Mouse (Mus musculus): Measurements from ENCODE around the gene Calb2.
A peak's percentile ranks its signal among the peaks of the same experiment; 100 is the strongest.

The Calb2 gene

GRCm38 (mm10) chr8:110168046-110168445 lies at the start of gene Calb2:
Calb2 (minus strand) TSS chr8:110168210.
- peak; percentile 49 for DNase-seq (ENCODE audit: low spot score)

DNA sequence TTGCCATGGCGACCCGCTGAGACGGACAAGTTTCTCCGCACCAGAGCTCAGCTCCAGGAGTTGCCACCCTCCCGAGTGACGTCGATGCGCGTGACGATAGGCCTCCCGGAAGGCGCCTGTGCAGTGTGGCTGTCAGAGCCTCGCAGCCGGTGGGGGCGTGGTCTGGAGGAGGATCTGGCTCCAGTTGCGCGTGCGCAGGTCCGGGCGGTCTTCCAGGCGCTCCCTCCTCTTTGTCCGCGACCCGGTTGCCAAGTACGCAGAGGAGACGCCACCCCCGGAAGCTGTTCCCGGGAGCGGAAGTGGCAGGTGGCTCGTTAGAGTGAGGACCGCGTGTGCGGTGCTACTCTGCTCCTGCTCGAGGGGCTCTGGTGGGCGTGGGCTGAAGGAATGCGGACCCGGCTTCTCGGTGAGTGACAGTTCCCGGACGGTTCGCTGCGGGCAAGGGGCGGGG lies 49.7 kb upstream of the Calb2 start:
- peak; percentile 99 for DNase-seq (ENCODE audit: low spot score)

GRCm38 (mm10) chr8:110217198-110217597 lies 49.2 kb upstream of the Calb2 start:
- DNase-seq (ENCODE audit: low spot score): no peak

- no peak for DNase-seq (ENCODE audit: low spot score)
Measured at GRCm38 (mm10) chr8:110216253-110216652, 48.2 kb upstream of the Calb2 start.

DNA sequence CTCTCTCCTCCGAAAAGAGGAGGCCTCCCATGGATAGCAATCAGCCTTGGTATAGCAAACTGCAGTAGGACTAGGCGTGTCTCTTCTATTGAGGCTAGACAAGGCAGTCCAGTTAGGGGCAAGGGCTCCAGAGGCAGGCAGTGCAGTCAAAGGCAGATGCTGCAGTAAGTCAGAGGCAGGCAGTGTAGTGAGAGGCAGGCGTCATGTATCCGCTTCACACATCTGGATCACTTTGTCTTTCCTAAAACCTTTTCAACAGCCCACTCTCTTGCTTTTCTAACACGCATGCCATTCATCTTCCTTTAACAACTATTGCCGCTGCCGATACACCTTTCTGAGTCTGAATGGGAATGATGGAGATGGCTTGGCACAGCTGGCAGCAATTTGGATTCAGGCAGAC lies 47.4 kb upstream of the Calb2 start, which contains the start of gene Cmtr2:
TSS of gene Cmtr2 (plus strand) at position 301 of the 400 bp plus-strand sequence.
- DNase-seq (ENCODE audit: low spot score): no peak

DNA sequence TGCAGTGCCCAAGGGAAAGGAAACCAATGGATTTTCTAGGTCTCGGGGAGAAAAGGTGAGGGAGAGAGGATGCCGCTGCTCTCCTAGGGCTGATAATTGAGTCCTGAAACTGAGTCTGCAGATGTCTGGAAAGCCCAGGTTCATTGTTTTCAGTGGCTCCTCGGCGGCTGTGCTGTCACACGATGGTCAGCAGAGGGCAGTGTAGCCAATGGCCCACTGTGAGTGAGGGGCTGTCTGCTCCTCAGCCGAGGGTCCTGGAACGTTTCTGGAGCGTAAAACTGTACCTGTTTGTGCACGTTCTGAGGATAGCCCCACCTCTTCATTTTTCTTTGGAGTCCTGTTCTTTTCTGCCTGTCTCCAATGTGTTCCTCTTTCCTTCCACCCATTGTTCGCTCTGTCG lies 33.8 kb upstream of the Calb2 start:
- no peak for DNase-seq (ENCODE audit: low spot score)

DNA sequence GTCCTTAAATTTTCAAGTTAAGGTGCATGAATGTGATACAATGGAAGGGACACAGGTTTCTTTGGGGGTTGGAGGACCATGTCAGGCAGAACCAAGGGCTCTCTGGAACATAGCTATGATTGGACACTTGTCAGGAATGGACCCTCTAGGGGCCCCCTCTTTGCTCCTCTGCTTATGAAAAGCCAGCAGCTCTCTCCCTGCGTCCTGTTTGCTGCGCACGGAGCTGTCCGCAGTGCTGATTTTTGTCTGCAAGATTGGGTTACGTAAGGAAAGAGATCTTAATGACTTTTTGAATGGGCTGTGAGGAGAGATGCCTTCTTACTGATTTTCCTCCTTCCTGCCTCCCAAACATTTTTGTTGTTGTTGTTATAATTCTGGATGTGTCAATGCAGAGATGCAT lies 28.7 kb upstream of the Calb2 start:
- peak; percentile 31 for DNase-seq (ENCODE audit: low spot score)

GRCm38 (mm10) chr8:110188961-110189750 lies 21.1 kb upstream of the Calb2 start:
- no peak for DNase-seq (ENCODE audit: low spot score)

DNA sequence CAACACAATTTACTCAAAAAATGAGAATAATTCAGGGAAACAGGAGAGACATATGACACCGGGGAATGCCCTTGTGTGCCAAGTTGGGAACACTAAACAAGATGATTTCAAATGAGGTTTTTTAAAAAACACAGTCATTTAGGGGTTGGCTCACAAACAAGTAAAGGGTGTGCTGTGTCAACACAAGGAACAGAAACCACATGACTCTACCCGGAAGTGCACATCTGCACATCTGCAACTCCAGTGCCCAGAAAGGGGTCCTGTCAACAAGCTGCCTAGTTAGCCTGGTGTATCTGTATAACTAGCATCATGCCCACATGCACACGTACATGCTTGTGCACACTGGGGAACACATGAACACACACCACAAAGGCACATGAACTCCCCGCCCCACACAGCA lies 17.5 kb upstream of the Calb2 start:
- no peak for DNase-seq (ENCODE audit: low spot score)

DNA sequence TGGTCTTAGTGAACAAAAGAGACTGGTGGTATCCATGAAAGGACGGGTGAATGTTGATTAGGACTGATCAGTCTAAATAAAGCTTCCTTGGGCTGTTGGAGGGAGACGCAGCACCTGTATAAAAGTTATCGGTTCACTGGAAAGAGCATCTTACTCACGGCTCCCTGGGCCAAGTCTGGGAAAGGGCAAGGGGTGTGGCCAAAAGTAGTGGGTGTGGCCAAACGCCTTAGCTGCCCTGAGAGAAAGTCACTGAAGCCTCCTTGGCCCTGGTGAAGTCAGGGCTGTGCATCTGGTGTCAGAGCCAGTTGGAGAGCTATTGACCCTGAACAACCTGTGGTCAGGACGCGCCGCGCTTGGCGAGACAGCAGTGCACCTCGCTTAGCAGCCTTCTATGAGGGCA lies 15.7 kb upstream of the Calb2 start:
- no peak for DNase-seq (ENCODE audit: low spot score)

- DNase-seq (ENCODE audit: low spot score): no peak
Measured at GRCm38 (mm10) chr8:110182735-110183367, 14.8 kb upstream of the Calb2 start.

- DNase-seq (ENCODE audit: low spot score): no peak
Measured at GRCm38 (mm10) chr8:110177359-110178155, 9.5 kb upstream of the Calb2 start.

GRCm38 (mm10) chr8:110174826-110175225 lies 6.8 kb upstream of the Calb2 start:
- no peak for DNase-seq (ENCODE audit: low spot score)

DNA sequence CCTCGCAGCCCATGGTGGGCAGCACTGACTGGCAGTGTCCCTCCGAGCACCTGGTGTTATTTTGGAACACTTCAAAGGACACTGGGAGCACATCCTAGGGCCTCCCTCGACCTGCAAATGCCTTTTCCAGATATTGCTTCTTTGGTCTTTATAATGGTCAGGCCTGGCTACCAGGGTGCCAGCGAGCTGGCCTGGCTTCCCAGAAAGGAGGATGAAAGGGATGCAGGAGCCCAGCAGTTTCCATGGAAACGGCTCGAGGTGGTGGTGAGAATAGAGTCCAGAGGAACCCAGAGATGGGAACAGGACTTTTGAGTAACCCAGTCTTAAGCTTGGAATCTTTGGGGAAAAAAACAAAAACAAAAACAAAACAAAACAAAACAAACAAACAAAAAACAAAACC lies 4.2 kb upstream of the Calb2 start:
- no peak for DNase-seq (ENCODE audit: low spot score)

DNA sequence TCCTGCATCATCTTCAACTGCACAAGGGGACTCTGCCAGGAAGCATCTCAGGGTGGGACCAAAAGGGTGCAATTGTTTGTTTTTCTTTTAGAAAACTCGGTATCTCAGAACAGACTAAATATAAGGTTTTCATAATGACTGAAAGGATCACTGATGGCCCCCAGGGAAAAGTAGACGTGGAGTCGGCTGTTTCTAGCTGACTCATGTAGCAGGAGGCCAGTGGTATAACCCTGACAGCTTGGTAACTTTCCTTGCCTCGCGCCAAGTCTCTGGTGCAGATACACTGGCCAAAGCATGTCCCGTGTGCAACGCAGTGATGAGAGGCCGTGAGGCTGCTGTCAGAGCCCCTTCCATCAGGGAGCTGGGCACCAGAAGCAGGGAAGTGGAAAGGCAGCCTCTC lies 1.7 kb downstream of the Calb2 start:
- no peak for DNase-seq (ENCODE audit: low spot score)

DNA sequence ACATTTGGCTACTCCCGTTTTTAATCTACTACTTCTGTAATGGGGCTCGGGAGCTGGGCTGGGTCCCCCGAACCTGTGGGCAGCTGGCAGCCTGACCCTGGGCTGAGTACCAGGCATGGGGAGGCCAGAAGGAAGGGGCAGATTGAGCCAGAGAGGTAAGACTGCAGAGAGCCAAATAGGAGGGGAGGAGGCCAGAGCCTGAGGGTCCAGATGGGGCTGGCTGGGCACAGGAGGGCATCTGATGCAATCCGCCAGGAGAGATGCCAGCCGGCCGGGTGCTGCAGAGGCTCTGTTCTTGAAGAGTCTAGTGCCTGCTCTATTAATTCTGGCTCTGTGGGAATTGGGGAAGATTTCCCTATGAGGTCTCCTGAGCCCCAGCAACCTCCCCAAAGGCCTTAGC lies 6.0 kb downstream of the Calb2 start:
- no peak for DNase-seq (ENCODE audit: low spot score)

DNA sequence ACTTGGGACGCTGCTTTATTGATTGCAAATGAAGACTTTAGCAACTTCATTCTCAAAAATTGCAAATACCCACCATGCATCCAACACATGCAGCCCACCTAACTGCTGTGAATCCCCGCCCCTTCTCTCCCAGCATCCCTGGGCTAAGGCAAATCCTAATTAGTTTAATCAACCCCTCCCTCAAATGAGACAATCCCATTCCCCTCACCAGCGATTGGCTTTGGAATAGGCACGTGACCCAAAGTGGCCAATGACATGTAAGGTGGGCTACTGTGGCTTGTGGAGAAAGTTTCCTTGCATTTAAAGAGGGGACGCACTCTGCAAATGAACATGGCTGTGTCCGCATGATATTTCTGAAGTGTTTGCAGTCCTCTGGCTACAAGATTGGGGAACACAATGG lies 15.1 kb downstream of the Calb2 start:
- DNase-seq (ENCODE audit: low spot score): peak; percentile 70

- DNase-seq (ENCODE audit: low spot score): no peak
Measured at GRCm38 (mm10) chr8:110145538-110145937, 22.5 kb downstream of the Calb2 start.

GRCm38 (mm10) chr8:110140770-110141169 lies 27.2 kb downstream of the Calb2 start:
- no peak for DNase-seq (ENCODE audit: low spot score)

- no peak for DNase-seq (ENCODE audit: low spot score)
Measured at GRCm38 (mm10) chr8:110140156-110140555, 27.9 kb downstream of the Calb2 start.

- no peak for DNase-seq (ENCODE audit: low spot score)
Measured at GRCm38 (mm10) chr8:110135515-110135914, 32.5 kb downstream of the Calb2 start.

GRCm38 (mm10) chr8:110134236-110134635 lies 33.8 kb downstream of the Calb2 start:
- no peak for DNase-seq (ENCODE audit: low spot score)

- peak; percentile 46 for DNase-seq (ENCODE audit: low spot score)
Measured at GRCm38 (mm10) chr8:110130537-110130936, 37.5 kb downstream of the Calb2 start.
